Mouse (Mus musculus) neutrophil, adult 65 days (primary cell): ENCODE data around the gene Ddx3y. TPM values are rescaled to one million over a fixed set of nuclear protein-coding genes. Genes with fewer than 3 reads are reported as not detected.

Experiments used
- total RNA-seq: library from RNA; stranded (reverse); gene quantifications from 2 replicates; pipeline ENCODE4 v1.2.4, GENCODE M21; 2023

The Ddx3y gene
- total RNA-seq = 109 and 134 TPM in 2 replicates

DNA sequence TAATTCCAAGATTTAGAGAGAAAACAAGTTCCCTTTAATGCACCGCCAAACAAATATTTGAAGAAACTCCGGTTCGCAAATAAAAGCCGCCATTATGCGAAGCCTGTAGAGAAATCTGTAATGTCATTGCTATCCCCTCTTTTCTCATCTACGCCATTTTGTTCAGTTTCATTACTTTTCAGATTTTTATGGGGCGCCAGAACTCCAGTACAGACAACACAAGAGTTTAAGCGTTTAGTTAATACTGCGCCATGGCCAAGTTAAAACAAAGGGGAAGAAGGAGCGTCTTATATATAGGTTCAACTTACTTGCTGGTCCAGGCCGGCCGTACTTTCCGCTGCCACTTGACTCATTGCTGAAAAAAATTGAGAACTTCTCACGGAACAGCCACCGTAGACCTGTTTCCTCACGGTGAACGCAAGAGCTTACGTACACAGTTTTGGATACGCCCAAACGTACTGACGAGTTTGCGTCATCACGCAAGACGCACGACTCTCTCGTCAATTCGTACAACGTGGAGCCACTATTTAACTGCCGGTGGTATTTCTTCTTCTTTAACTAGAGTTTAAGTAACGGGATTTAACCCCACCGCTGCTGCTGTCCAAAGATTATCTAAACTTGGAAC, at the start of gene Ddx3y:
Ddx3y (minus strand) TSS at position 459 of the 625 bp plus-strand sequence.

DNA sequence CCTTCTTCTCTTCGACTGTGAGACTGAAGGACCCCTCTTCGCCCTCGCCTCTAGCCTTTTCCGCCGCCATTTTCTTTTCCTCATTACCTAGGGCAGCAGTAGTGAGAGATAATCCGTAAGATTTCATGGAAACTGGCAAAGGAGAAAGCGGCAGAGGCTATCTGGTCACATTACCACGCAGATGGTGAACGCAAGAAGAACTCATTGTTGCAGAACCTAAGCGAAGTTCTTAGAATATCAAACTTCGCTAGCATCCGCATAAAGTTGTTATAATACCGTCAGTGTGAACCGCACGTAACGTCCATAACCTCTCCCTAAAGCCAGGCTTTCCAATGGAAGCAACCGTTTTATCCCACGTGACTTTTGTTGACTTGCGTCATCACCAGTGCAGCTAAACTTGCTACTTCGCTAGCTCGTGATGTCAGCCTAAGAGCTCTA, 41.0 kb downstream of the Ddx3y start, which contains the start of gene Uty:
Uty (minus strand) TSS at position 334 of the 438 bp plus-strand sequence.

Other genes with a start within 250 kb of the Ddx3y start
- gene Uty, start 40.9 kb downstream of the Ddx3y start, total RNA-seq = 18.9 and 23.3 TPM in 2 replicates
- gene Usp9y, start 173.2 kb upstream of the Ddx3y start, total RNA-seq = not detected in 2 replicates